Mouse (Mus musculus) E14TG2a.4 (cell line): ENCODE data around the gene Asic1.

Experiments used
- CTCF ChIP-seq: conservative IDR thresholded peaks from 2 replicates; pipeline ENCODE4 v1.5.1; 2014; ENCODE audit warnings: low read length
- NANOG ChIP-seq: IDR thresholded peaks from 2 replicates; pipeline ENCODE4 v1.6.1; 2014; ENCODE audit warnings: borderline replicate concordance, low read length, mixed read lengths
- POU5F1 ChIP-seq: IDR thresholded peaks from 2 replicates; pipeline ENCODE4 v1.6.1; 2014; ENCODE audit warnings: low read length, borderline replicate concordance

DNA sequence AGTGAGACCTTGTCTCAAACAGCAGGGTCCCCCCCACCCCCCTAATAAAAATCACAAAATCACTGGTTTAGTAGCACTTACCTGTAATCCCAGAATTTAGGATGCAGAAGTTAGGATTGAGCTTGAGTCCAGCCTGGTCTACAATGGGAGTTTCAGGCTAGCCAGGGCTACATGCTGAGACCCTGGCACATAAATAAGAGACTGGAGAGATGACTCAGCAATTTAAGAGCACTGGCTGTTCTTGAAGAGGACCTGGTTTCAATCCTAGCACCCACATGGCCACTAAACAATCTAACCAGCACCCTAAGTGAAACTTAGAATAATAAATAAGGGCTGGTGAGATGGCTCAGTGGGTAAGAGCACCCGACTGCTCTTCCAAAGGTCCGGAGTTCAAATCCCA is 61.0 kb downstream of the Asic1 start:
- TF ChIP-seq CTCF: no peak
- TF ChIP-seq POU5F1: no peak
- no peak for TF ChIP-seq NANOG
